Mouse (Mus musculus) adrenal gland, adult 2 months (tissue): ENCODE data around the gene Fry. TPM values are rescaled to one million over a fixed set of nuclear protein-coding genes. Genes with fewer than 3 reads are reported as not detected.
"Not testable (repeated sequence)": the region's sequence is repeated elsewhere in the genome, so short reads cannot be mapped to it uniquely, and the experiment has no call there.

Source experiments
- DNase-seq: peaks from one replicate; pipeline ENCODE4 v3.0.0; 2021
- polyA plus RNA-seq: library from polyadenylated mRNA; depleted of rRNA; stranded (reverse); fragments of >200 nt; gene quantifications from 2 replicates; pipeline ENCODE4 v1.2.3, GENCODE M21; 2012
- total RNA-seq, 2 experiments: library from RNA; stranded (reverse); gene quantifications; 2 replicates each; pipeline ENCODE4 v1.2.3; 2021

Gene Fry
- total and polyA plus RNA-seq, 3 experiments: 16.4 to 44.4 (median 27.0) TPM

- DNase-seq: no peak
Observed at GRCm38 (mm10) chr5:150453490-150453889, 335.0 kb downstream of the Fry start.

- peak; percentile 25 for DNase-seq
Observed at GRCm38 (mm10) chr5:150457165-150457903, 338.9 kb downstream of the Fry start.

GRCm38 (mm10) chr5:150457904-150458739 lies 339.7 kb downstream of the Fry start:
- DNase-seq: no peak

- no peak for DNase-seq
Observed at GRCm38 (mm10) chr5:150459801-150460200, 341.4 kb downstream of the Fry start.

GRCm38 (mm10) chr5:150464721-150465120 lies 346.3 kb downstream of the Fry start:
- DNase-seq: no peak

GRCm38 (mm10) chr5:150465218-150465617 lies 346.8 kb downstream of the Fry start:
- DNase-seq: no peak

- peak; percentile 93 for DNase-seq
Observed at GRCm38 (mm10) chr5:150466132-150466531, 347.7 kb downstream of the Fry start.

GRCm38 (mm10) chr5:150468431-150468830 lies 350.0 kb downstream of the Fry start:
- peak; percentile 47 for DNase-seq

- no peak for DNase-seq
Observed at GRCm38 (mm10) chr5:150477364-150477763, 358.9 kb downstream of the Fry start.

- no peak for DNase-seq
Observed at GRCm38 (mm10) chr5:150478612-150479011, 360.2 kb downstream of the Fry start.

- peak; percentile 17 for DNase-seq
Observed at GRCm38 (mm10) chr5:150485198-150485597, 366.8 kb downstream of the Fry start.

- DNase-seq: no peak
Observed at GRCm38 (mm10) chr5:150490285-150490684, 371.8 kb downstream of the Fry start.

- DNase-seq: no peak
Observed at GRCm38 (mm10) chr5:150490821-150491220, 372.4 kb downstream of the Fry start.

GRCm38 (mm10) chr5:150491573-150492173 lies 373.2 kb downstream of the Fry start:
- not testable (repeated sequence) for DNase-seq

GRCm38 (mm10) chr5:150495792-150496191 lies 377.3 kb downstream of the Fry start:
- DNase-seq: peak; percentile 9

GRCm38 (mm10) chr5:150510451-150511225 lies 392.2 kb downstream of the Fry start:
- no peak for DNase-seq

GRCm38 (mm10) chr5:150513264-150513663 lies 394.8 kb downstream of the Fry start:
- DNase-seq: no peak

- DNase-seq: no peak
Observed at GRCm38 (mm10) chr5:150514027-150514426, 395.6 kb downstream of the Fry start.

GRCm38 (mm10) chr5:150518064-150518463 lies 399.6 kb downstream of the Fry start, which contains the start of gene Zar1l:
Gene Zar1l, minus strand, starts transcription at chr5:150518164.
- no peak for DNase-seq

GRCm38 (mm10) chr5:150519551-150519950 lies 401.1 kb downstream of the Fry start:
- DNase-seq: peak; percentile 3

GRCm38 (mm10) chr5:150521937-150522866 lies 403.8 kb downstream of the Fry start, which contains the start of gene Brca2:
Gene Brca2, plus strand, starts transcription at chr5:150522630.
- peak; percentile 94 for DNase-seq
